Mouse (Mus musculus): ENCODE data around the gene Rogdi. TPM values are rescaled to one million over a fixed set of nuclear protein-coding genes. Genes with fewer than 3 reads are reported as not detected.

Rogdi gene
- polyA plus RNA-seq (2012; ENCODE audit: insufficient read depth, low replicate concordance) = 34.2 and 52.7 TPM in 2 replicates

DNA sequence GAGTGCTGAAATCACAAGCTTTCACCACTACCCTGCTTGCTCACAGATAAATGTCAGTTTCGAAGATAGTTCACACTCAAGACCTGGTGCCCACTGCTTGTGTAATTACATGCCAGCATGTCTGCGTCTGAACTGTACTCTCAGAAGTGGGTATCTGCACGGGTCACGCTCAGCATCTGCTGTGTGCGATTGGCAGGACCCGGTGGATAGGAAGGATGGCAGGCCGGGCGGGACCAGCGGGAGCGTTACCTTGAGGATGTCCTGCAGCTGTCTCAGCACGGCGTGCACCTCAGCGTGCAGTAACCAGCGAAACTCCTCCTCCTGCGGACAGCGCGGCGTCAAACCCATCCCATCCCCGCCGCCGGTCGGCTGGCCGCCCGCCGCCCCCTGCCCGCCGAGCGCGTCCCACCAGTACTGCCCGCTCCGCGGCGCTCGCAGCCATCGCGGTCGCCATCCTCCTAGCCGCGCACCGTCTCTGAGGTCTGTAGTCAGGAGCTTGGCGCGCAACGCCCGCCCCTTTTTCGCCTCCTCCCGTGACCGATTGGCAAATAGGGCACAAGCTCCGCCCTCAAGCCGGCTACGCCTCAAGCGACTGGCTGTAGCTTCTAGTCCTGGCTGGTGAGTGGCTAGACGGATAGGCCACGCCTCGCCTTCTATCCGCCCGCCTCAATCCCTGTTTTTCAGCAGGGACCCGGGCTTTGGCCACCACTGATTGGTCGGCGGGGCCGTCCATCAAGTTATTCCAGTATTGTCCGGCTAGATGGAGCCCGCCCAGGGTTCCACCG, at the start of gene Rogdi:
TSS of gene Rogdi (minus strand) at position 500 of the 785 bp plus-strand sequence.
- Histone ChIP-seq H3K27me3 (replicated peaks) (no peaks in the 10 kb centered on the region), H3K4me3 (replicated peaks) (peak within 1 kb of the TSS; percentile 92), H3K4me1 (peaks cover 39% of the 10 kb centered on the region), H3K9me3 (no peaks in the 10 kb centered on the region), H3K36me3 (replicated peaks; ENCODE audit: low read length) (peaks cover 62% of the 10 kb centered on the region)
- TF ChIP-seq FLI1 (IDR thresholded peaks at IDR 0.05; ENCODE audit: low read length) (no peak), GATA1 (IDR thresholded peaks at IDR 0.05; ENCODE audit: borderline replicate concordance, low read length) (no peak)

- TF ChIP-seq FLI1 (IDR thresholded peaks at IDR 0.05; ENCODE audit: low read length) (no peak), GATA1 (IDR thresholded peaks at IDR 0.05; ENCODE audit: borderline replicate concordance, low read length) (no peak)
- H3K27me3 ChIP-seq (replicated peaks) = no peaks in the 10 kb centered on the region
- H3K36me3 ChIP-seq (replicated peaks; ENCODE audit: low read length) = peaks cover 87% of the 10 kb centered on the region
- H3K4me1 ChIP-seq = peaks cover 10% of the 10 kb centered on the region
- no peaks in the 10 kb centered on the region for H3K9me3 ChIP-seq
- no peak overlapping the region for H3K4me3 ChIP-seq (replicated peaks)
These were observed 44.8 kb upstream of the Rogdi start for GRCm38 (mm10) chr16:5058114-5058513.

- Histone ChIP-seq H3K27me3 (replicated peaks) (no peaks in the 10 kb centered on the region), H3K9me3 (no peaks in the 10 kb centered on the region), H3K4me1 (peaks cover 41% of the 10 kb centered on the region), H3K36me3 (replicated peaks; ENCODE audit: low read length) (peaks cover 55% of the 10 kb centered on the region), H3K4me3 (replicated peaks) (peak overlapping the region; percentile 99)
- TF ChIP-seq GATA1 (IDR thresholded peaks at IDR 0.05; ENCODE audit: borderline replicate concordance, low read length) (no peak), FLI1 (IDR thresholded peaks at IDR 0.05; ENCODE audit: low read length) (no peak)
These were observed 37.1 kb upstream of the Rogdi start for GRCm38 (mm10) chr16:5050251-5051110.

GRCm38 (mm10) chr16:5049774-5050234, 36.5 kb upstream of the Rogdi start, which contains the start of the genes Glyr1 and Ubn1:
TSS of gene Glyr1 (minus strand) at chr16:5049863.
TSS of gene Ubn1 (plus strand) at chr16:5050057.
- peaks cover 39% of the 10 kb centered on the region for H3K4me1 ChIP-seq
- peaks cover 55% of the 10 kb centered on the region for H3K36me3 ChIP-seq (replicated peaks; ENCODE audit: low read length)
- no peaks in the 10 kb centered on the region for H3K27me3 ChIP-seq (replicated peaks)
- peak within 1 kb of the TSS; percentile 99 for H3K4me3 ChIP-seq (replicated peaks)
- no peaks in the 10 kb centered on the region for H3K9me3 ChIP-seq
- no peak for TF ChIP-seq FLI1 (IDR thresholded peaks at IDR 0.05; ENCODE audit: low read length)
- no peak for TF ChIP-seq GATA1 (IDR thresholded peaks at IDR 0.05; ENCODE audit: borderline replicate concordance, low read length)

GRCm38 (mm10) chr16:5049182-5049773, 35.9 kb upstream of the Rogdi start:
- no peaks in the 10 kb centered on the region for H3K9me3 ChIP-seq
- peak overlapping the region; percentile 99 for H3K4me3 ChIP-seq (replicated peaks)
- H3K36me3 ChIP-seq (replicated peaks; ENCODE audit: low read length) = peaks cover 59% of the 10 kb centered on the region
- TF ChIP-seq FLI1 (IDR thresholded peaks at IDR 0.05; ENCODE audit: low read length) = no peak
- no peak for TF ChIP-seq GATA1 (IDR thresholded peaks at IDR 0.05; ENCODE audit: borderline replicate concordance, low read length)
- H3K4me1 ChIP-seq = peaks cover 39% of the 10 kb centered on the region
- no peaks in the 10 kb centered on the region for H3K27me3 ChIP-seq (replicated peaks)

DNA sequence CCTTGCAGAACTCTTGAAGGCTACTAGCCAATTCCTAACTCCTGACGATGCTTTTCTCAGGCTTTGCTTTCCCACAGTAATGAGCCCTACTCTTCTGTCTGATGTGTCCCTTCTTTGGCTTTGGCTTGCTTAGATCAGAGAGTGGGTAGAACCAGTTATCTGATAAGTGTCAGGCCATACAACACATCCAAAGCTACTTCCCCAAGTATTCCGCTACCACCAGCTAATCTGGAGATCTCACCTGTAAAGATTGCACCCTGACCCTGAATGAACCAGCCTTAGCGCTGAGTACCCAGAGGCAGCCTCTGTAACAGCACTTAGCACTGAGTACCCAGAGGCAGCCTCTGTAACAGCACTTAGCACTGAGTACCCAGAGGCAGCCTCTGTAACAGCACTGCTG, 32.0 kb upstream of the Rogdi start:
- H3K27me3 ChIP-seq (replicated peaks) = no peaks in the 10 kb centered on the region
- TF ChIP-seq FLI1 (IDR thresholded peaks at IDR 0.05; ENCODE audit: low read length) = no peak
- TF ChIP-seq GATA1 (IDR thresholded peaks at IDR 0.05; ENCODE audit: borderline replicate concordance, low read length) = no peak
- no peaks in the 10 kb centered on the region for H3K9me3 ChIP-seq
- no peak overlapping the region for H3K4me3 ChIP-seq (replicated peaks)
- H3K36me3 ChIP-seq (replicated peaks; ENCODE audit: low read length) = peaks cover 75% of the 10 kb centered on the region
- H3K4me1 ChIP-seq = peaks cover 28% of the 10 kb centered on the region

- no peaks in the 10 kb centered on the region for H3K27me3 ChIP-seq (replicated peaks)
- peaks cover 98% of the 10 kb centered on the region for H3K36me3 ChIP-seq (replicated peaks; ENCODE audit: low read length)
- H3K9me3 ChIP-seq = no peaks in the 10 kb centered on the region
- H3K4me1 ChIP-seq = peaks cover 7% of the 10 kb centered on the region
- H3K4me3 ChIP-seq (replicated peaks) = no peak overlapping the region
- TF ChIP-seq GATA1 (IDR thresholded peaks at IDR 0.05; ENCODE audit: borderline replicate concordance, low read length) (no peak), FLI1 (IDR thresholded peaks at IDR 0.05; ENCODE audit: low read length) (no peak)
These were observed 23.4 kb upstream of the Rogdi start for GRCm38 (mm10) chr16:5036649-5037234.

DNA sequence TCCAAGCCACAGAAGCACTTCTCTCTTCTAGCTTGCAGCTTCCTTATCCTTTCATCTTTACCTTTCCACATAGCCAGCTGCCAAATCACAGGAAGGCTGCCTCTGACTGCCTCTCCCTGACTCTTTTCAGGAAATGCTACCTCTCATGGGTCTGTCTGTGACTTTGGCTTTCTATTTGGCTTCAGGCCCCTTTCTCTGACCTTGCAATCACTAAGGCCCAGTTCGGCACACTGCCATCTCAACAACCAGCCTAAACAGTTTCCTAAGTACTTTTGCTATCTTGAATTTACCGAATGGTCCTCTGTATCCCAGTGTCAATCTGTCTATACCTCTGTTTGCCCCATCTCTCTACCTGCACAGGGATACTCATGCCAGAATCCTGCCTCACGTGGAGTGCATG, 22.2 kb upstream of the Rogdi start:
- Histone ChIP-seq H3K36me3 (replicated peaks; ENCODE audit: low read length) (peaks cover 98% of the 10 kb centered on the region), H3K27me3 (replicated peaks) (no peaks in the 10 kb centered on the region), H3K4me1 (peaks cover 18% of the 10 kb centered on the region), H3K4me3 (replicated peaks) (no peak overlapping the region), H3K9me3 (no peaks in the 10 kb centered on the region)
- TF ChIP-seq GATA1 (IDR thresholded peaks at IDR 0.05; ENCODE audit: borderline replicate concordance, low read length) (no peak), FLI1 (IDR thresholded peaks at IDR 0.05; ENCODE audit: low read length) (no peak)

DNA sequence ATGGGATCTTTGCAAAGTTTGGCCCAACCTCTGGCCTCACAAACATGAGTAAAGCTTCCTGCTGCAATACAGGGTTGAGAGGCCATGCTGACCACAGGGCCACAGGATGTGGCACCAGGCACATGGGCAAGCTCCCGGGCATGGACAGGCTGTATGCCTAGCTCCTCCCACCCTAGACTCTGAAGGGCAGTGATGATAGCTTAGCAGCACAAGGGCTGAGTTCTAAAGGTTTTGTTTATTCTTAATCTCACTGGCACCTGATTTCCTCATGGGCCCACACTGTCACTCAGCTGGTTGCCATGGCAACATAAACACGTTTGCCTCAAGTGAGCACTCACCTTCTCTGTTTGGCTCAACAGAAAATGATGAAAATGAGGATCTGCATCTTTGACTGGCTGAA, 16.5 kb upstream of the Rogdi start:
- Histone ChIP-seq H3K9me3 (no peaks in the 10 kb centered on the region), H3K4me3 (replicated peaks) (peak overlapping the region; percentile 34), H3K36me3 (replicated peaks; ENCODE audit: low read length) (peaks cover 100% of the 10 kb centered on the region), H3K4me1 (peaks cover 37% of the 10 kb centered on the region), H3K27me3 (replicated peaks) (no peaks in the 10 kb centered on the region)
- TF ChIP-seq GATA1 (IDR thresholded peaks at IDR 0.05; ENCODE audit: borderline replicate concordance, low read length) (no peak), FLI1 (IDR thresholded peaks at IDR 0.05; ENCODE audit: low read length) (0 out of 2 replicates have a peak, but pooled peaks have one; percentile 39)
